Mouse (Mus musculus): ENCODE data around the gene Kcnn4. TPM values are rescaled to one million over a fixed set of nuclear protein-coding genes. Genes with fewer than 3 reads are reported as not detected.
A peak's percentile ranks its signal among the peaks of the same experiment; 100 is the strongest.

Gene Kcnn4
- total RNA-seq, 1 experiment from 2014 or later = 84.9 TPM

GRCm38 (mm10) chr7:24421648-24422047 is 51.6 kb downstream of the Kcnn4 start:
- ATAC-seq (replicated peaks; ENCODE audit: low read depth, poor library complexity, severe bottlenecking) = no peak

- ATAC-seq (replicated peaks; ENCODE audit: low read depth, poor library complexity, severe bottlenecking) = no peak
Observed at GRCm38 (mm10) chr7:24422251-24422650, 52.2 kb downstream of the Kcnn4 start.

DNA sequence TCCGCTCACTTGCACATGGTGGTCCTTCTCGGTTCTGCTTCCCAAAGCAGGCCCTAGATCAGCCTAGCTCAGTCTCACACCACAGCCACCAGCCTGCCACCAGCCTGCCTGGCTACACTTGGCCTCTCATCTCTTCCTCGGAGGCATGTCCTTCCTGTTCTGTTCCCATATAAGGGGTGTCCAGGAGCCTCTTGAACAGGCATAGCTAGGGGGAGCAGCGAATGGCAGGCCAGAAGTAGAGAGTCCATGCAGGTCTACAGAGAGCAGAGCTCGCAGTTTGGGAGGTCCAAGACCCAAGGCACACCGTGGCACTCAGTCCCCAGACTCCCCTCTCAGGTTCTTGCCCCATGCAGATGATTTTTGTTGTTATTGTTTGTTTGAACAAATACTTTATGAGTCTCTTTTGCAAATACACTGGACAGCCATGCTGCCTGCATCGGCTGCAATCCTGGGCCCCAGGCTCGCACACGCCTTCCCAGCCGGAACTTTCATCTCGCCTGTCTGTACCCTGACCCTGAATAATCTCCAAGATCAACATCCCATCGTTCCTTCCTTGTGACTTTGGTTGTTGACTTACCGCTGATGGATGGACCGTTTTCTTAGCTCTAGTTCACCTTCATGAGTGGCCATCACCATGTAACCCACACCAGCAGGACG is 53.2 kb downstream of the Kcnn4 start:
- ATAC-seq (replicated peaks; ENCODE audit: low read depth, poor library complexity, severe bottlenecking) = no peak

GRCm38 (mm10) chr7:24423956-24424732 is 54.1 kb downstream of the Kcnn4 start:
- ATAC-seq (replicated peaks; ENCODE audit: low read depth, poor library complexity, severe bottlenecking) = no peak

GRCm38 (mm10) chr7:24425919-24426318 is 55.9 kb downstream of the Kcnn4 start:
- ATAC-seq (replicated peaks; ENCODE audit: low read depth, poor library complexity, severe bottlenecking) = no peak

- ATAC-seq (replicated peaks; ENCODE audit: low read depth, poor library complexity, severe bottlenecking) = no peak
Observed at GRCm38 (mm10) chr7:24427168-24427567, 57.1 kb downstream of the Kcnn4 start.

GRCm38 (mm10) chr7:24428725-24429124 is 58.7 kb downstream of the Kcnn4 start:
- no peak for ATAC-seq (replicated peaks; ENCODE audit: low read depth, poor library complexity, severe bottlenecking)

GRCm38 (mm10) chr7:24429413-24430112 is 59.5 kb downstream of the Kcnn4 start:
- no peak for ATAC-seq (replicated peaks; ENCODE audit: low read depth, poor library complexity, severe bottlenecking)

GRCm38 (mm10) chr7:24430551-24431345 is 60.7 kb downstream of the Kcnn4 start:
- ATAC-seq (replicated peaks; ENCODE audit: low read depth, poor library complexity, severe bottlenecking) = peak; percentile 45; the same call in 1 of the 2 replicates

GRCm38 (mm10) chr7:24431713-24432112 is 61.6 kb downstream of the Kcnn4 start:
- ATAC-seq (replicated peaks; ENCODE audit: low read depth, poor library complexity, severe bottlenecking) = no peak

DNA sequence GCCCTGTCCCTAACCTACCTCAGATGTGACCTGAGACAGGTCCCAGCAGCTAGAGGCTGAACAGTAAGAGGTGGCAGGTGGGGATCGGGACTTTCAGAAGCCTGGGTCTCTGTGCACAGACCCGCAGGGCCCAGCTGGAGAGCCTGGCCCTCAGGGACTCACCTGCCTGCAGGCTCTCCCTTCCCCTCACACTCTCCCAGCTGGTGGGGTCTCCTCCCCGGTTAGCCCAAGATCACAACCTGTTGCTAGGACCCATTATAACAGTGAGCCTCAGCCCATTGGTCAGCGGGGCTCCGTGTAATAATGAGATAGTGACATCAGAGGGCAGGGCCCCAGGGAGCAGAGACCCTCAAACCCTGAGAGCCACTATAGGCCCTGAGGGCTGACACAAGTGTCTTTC is 65.2 kb downstream of the Kcnn4 start:
- no peak for ATAC-seq (replicated peaks; ENCODE audit: low read depth, poor library complexity, severe bottlenecking)

Other genes with a start within 250 kb of the Kcnn4 start
- gene Zfp235, start 236.1 kb upstream of the Kcnn4 start, total RNA-seq (2017) = 6.3 and 7.4 TPM in 2 replicates
- gene Zfp114, start 195.2 kb upstream of the Kcnn4 start, total RNA-seq (2017) = 1.5 and 3.2 TPM in 2 replicates
- 12.0 and 26.3 TPM in 2 replicates for gene Zfp111, start 158.8 kb upstream of the Kcnn4 start, total RNA-seq (2017)
- gene Zfp109, start 132.7 kb upstream of the Kcnn4 start, total RNA-seq (2017) = 9.8 and 14.8 TPM in 2 replicates
- 1.5 and 3.8 TPM in 2 replicates for gene Zfp108, start 115.5 kb upstream of the Kcnn4 start, total RNA-seq (2017)
- gene Zfp93, start 99.8 kb upstream of the Kcnn4 start, total RNA-seq (2017) = 1.6 and 4.9 TPM in 2 replicates
- 15.7 and 21.4 TPM in 2 replicates for gene Zfp61, start 69.0 kb upstream of the Kcnn4 start, total RNA-seq (2017)
- 2.4 and 6.5 TPM in 2 replicates for gene Zfp94, start 53.6 kb upstream of the Kcnn4 start, total RNA-seq (2017)
- not detected in 2 replicates for gene Tescl, start 36.3 kb upstream of the Kcnn4 start, total RNA-seq (2017)
- not detected in 2 replicates for gene Lypd5, start 21.1 kb upstream of the Kcnn4 start, total RNA-seq (2017)
- 25.2 and 33.1 TPM in 2 replicates for gene Smg9, start 29.4 kb downstream of the Kcnn4 start, total RNA-seq (2017)
- gene Irgc1, start 82.0 kb downstream of the Kcnn4 start, total RNA-seq (2017) = not detected in 2 replicates
- gene Plaur, start 92.2 kb downstream of the Kcnn4 start, total RNA-seq (2017) = 3.6 and 10.2 TPM in 2 replicates
- gene Cadm4, start 111.8 kb downstream of the Kcnn4 start, total RNA-seq (2017) = not detected in 2 replicates
- gene Zfp428, start 136.7 kb downstream of the Kcnn4 start, total RNA-seq (2017) = 7.0 and 9.0 TPM in 2 replicates
- gene AC161166.1, start 142.2 kb downstream of the Kcnn4 start, total RNA-seq (2017) = not detected in 2 replicates
- gene Irgq, start 160.4 kb downstream of the Kcnn4 start, total RNA-seq (2017) = 3.5 and 6.0 TPM in 2 replicates
- gene Pinlyp, start 175.9 kb downstream of the Kcnn4 start, total RNA-seq (2017) = not detected in 2 replicates
- gene Xrcc1, start 176.0 kb downstream of the Kcnn4 start, total RNA-seq (2017) = 32.2 and 37.0 TPM in 2 replicates
- 13.2 and 14.6 TPM in 2 replicates for gene Ethe1, start 217.3 kb downstream of the Kcnn4 start, total RNA-seq (2017)
- not detected in 2 replicates for gene Zfp575, start 217.4 kb downstream of the Kcnn4 start, total RNA-seq (2017)
- 9.6 and 14.7 TPM in 2 replicates for gene Phldb3, start 240.5 kb downstream of the Kcnn4 start, total RNA-seq (2017)